Mouse (Mus musculus) retina, postnatal 7 days (tissue): ENCODE data around the gene Nrxn3.

Experiments
- DNase-seq: peaks from one replicate; pipeline ENCODE4 v3.0.0-alpha.2; 2012; ENCODE audit warnings: low read depth, low spot score

The Nrxn3 gene

GRCm38 (mm10) chr12:89699469-89699868, 976.8 kb downstream of the Nrxn3 start:
- DNase-seq, result no peak

GRCm38 (mm10) chr12:89700937-89701458, 978.3 kb downstream of the Nrxn3 start:
- no peak for DNase-seq

GRCm38 (mm10) chr12:89702931-89703330, 980.3 kb downstream of the Nrxn3 start:
- no peak for DNase-seq

- DNase-seq, result no peak
Measured at GRCm38 (mm10) chr12:89707913-89708312, 985.2 kb downstream of the Nrxn3 start.

- no peak for DNase-seq
Measured at GRCm38 (mm10) chr12:89710459-89710858, 987.8 kb downstream of the Nrxn3 start.

GRCm38 (mm10) chr12:89711791-89712190, 989.1 kb downstream of the Nrxn3 start:
- no peak for DNase-seq

GRCm38 (mm10) chr12:89719194-89720080, 996.8 kb downstream of the Nrxn3 start:
- DNase-seq, result no peak

GRCm38 (mm10) chr12:89720945-89721344, 998.3 kb downstream of the Nrxn3 start:
- DNase-seq, result no peak

- no peak for DNase-seq
Measured at GRCm38 (mm10) chr12:89722462-89722861, 999.8 kb downstream of the Nrxn3 start.

- no peak for DNase-seq
Measured at GRCm38 (mm10) chr12:89724048-89724447, 1001.4 kb downstream of the Nrxn3 start.

- DNase-seq, result no peak
Measured at GRCm38 (mm10) chr12:89742326-89742725, 1019.6 kb downstream of the Nrxn3 start.

- no peak for DNase-seq
Measured at GRCm38 (mm10) chr12:89742796-89743195, 1020.1 kb downstream of the Nrxn3 start.

GRCm38 (mm10) chr12:89764191-89765082, 1041.8 kb downstream of the Nrxn3 start:
- DNase-seq, result no peak

GRCm38 (mm10) chr12:89765179-89765578, 1042.5 kb downstream of the Nrxn3 start:
- no peak for DNase-seq

GRCm38 (mm10) chr12:89788794-89789193, 1066.1 kb downstream of the Nrxn3 start:
- no peak for DNase-seq

- no peak for DNase-seq
Measured at GRCm38 (mm10) chr12:89789981-89790380, 1067.3 kb downstream of the Nrxn3 start.

GRCm38 (mm10) chr12:89791829-89792228, 1069.2 kb downstream of the Nrxn3 start:
- no peak for DNase-seq

GRCm38 (mm10) chr12:89794741-89795140, 1072.1 kb downstream of the Nrxn3 start:
- DNase-seq, result no peak

- no peak for DNase-seq
Measured at GRCm38 (mm10) chr12:89808217-89808616, 1085.5 kb downstream of the Nrxn3 start.

GRCm38 (mm10) chr12:89810146-89810545, 1087.5 kb downstream of the Nrxn3 start:
- DNase-seq, result no peak

GRCm38 (mm10) chr12:89811815-89812549, 1089.3 kb downstream of the Nrxn3 start:
- DNase-seq, result peak; percentile 21
